In genomic region chr11:30265666-30266065, GRCm38 (mm10) we compare ENCODE assay signal across 8 mouse cellular contexts. TPM values are rescaled to one million over a fixed set of nuclear protein-coding genes. Genes with fewer than 3 reads are reported as not detected.
A peak's percentile ranks its signal among the peaks of the same experiment; 100 is the strongest.
DNase-seq lines count a peak whose midpoint lies in the region; ATAC-seq and TF ChIP-seq lines count a peak whose summit lies in the region.
"Had no signal": no experiment of that assay in that cellular context is flagged by ENCODE, and none has a peak within 500 bp of the region (broad histone marks: within the 10 kb centered on the region; RNA-seq: fewer than 3 reads in every experiment).

No protein-coding gene starts in this region.

- H3K36me3 ChIP-seq in liver, postnatal 0 days (replicated peaks; ENCODE audit: insufficient read depth, low read length) = no peaks in the 10 kb centered on the region
- no peaks in the 10 kb centered on the region for H3K36me3 ChIP-seq in forebrain, embryonic 12.5 days (replicated peaks)
- no peaks in the 10 kb centered on the region for H3K36me3 ChIP-seq in intestine, embryonic 16.5 days (ENCODE audit: control insufficient read depth, insufficient read depth, low read length)
- no peaks in the 10 kb centered on the region for H3K36me3 ChIP-seq in neural tube, embryonic 15.5 days

- H3K9me3 ChIP-seq in liver, postnatal 0 days (ENCODE audit: low read length) = no peaks in the 10 kb centered on the region
- no peaks in the 10 kb centered on the region for H3K9me3 ChIP-seq in forebrain, embryonic 12.5 days
- no peaks in the 10 kb centered on the region for H3K9me3 ChIP-seq in intestine, embryonic 16.5 days (ENCODE audit: control insufficient read depth, low read length)
- H3K9me3 ChIP-seq in neural tube, embryonic 15.5 days (replicated peaks) = no peaks in the 10 kb centered on the region

- no peak for DNase-seq in liver, postnatal 0 days
- DNase-seq in liver = no peak
- no peak for DNase-seq in cerebellum, postnatal 10 days
- DNase-seq: gastrocnemius, postnatal 14 days had no signal

- H3K4me3 ChIP-seq in liver, postnatal 0 days (ENCODE audit: low read depth, low read length) = 0 out of 2 replicates have a peak overlapping the region, but pooled peaks have one; percentile 8
- H3K4me3 ChIP-seq in forebrain, embryonic 12.5 days (replicated peaks) = peak overlapping the region; percentile 18
- peak overlapping the region; percentile 35 for H3K4me3 ChIP-seq in intestine, embryonic 16.5 days (ENCODE audit: low read length)
- peak overlapping the region; percentile 39 for H3K4me3 ChIP-seq in neural tube, embryonic 15.5 days (replicated peaks)

- no peaks in the 10 kb centered on the region; the same call in 1 of the 2 replicates for H3K4me1 ChIP-seq in liver, postnatal 0 days (ENCODE audit: insufficient read depth)
- H3K4me1 ChIP-seq in forebrain, embryonic 12.5 days = peaks cover 21% of the 10 kb centered on the region
- H3K4me1 ChIP-seq in intestine, embryonic 16.5 days (ENCODE audit: control insufficient read depth, insufficient read depth, low read length) = peaks cover 9% of the 10 kb centered on the region
- H3K4me1 ChIP-seq in neural tube, embryonic 15.5 days = peaks cover 39% of the 10 kb centered on the region

- TF ChIP-seq EP300 in liver, postnatal 0 days (IDR thresholded peaks at IDR 0.05; ENCODE audit: low read depth) = no peak

- peak overlapping the region; percentile 45; the same call in 1 of the 2 replicates for H3K4me2 ChIP-seq in liver, postnatal 0 days (ENCODE audit: low read depth, low read length)
- peak overlapping the region; percentile 41 for H3K4me2 ChIP-seq in forebrain, embryonic 12.5 days
- H3K4me2 ChIP-seq in intestine, embryonic 16.5 days (ENCODE audit: low read depth, low read length) = peak overlapping the region; percentile 44
- H3K4me2 ChIP-seq in neural tube, embryonic 15.5 days = peak overlapping the region; percentile 69

- H3K27me3 ChIP-seq in liver, postnatal 0 days (ENCODE audit: insufficient read depth, low read length) = peaks cover 36% of the 10 kb centered on the region
- peaks cover 15% of the 10 kb centered on the region for H3K27me3 ChIP-seq in forebrain, embryonic 12.5 days
- peaks cover 5% of the 10 kb centered on the region; the same call in 1 of the 2 replicates for H3K27me3 ChIP-seq in intestine, embryonic 16.5 days (replicated peaks; ENCODE audit: control insufficient read depth, insufficient read depth, low read length)
- no peaks in the 10 kb centered on the region for H3K27me3 ChIP-seq in neural tube, embryonic 15.5 days (replicated peaks)

- H3K9ac ChIP-seq in liver, postnatal 0 days (replicated peaks) = no peak overlapping the region
- 0 out of 2 replicates have a peak overlapping the region, but pooled peaks have one; percentile 7 for H3K9ac ChIP-seq in forebrain, embryonic 12.5 days
- H3K9ac ChIP-seq in intestine, embryonic 16.5 days (ENCODE audit: low read depth, low read length) = no peak overlapping the region
- H3K9ac ChIP-seq in neural tube, embryonic 15.5 days (replicated peaks) = peak overlapping the region; percentile 35

- no peak overlapping the region for H3K27ac ChIP-seq in liver, postnatal 0 days (ENCODE audit: low read depth)
- no peak overlapping the region for H3K27ac ChIP-seq in forebrain, embryonic 12.5 days
- H3K27ac ChIP-seq in intestine, embryonic 16.5 days (ENCODE audit: low read length) = no peak overlapping the region
- 0 out of 2 replicates have a peak overlapping the region, but pooled peaks have one; percentile 25 for H3K27ac ChIP-seq in neural tube, embryonic 15.5 days (replicated peaks)

- WGBS in liver, postnatal 0 days (ENCODE audit: insufficient replicate concordance) = 77% methylated on average over 2 of the region's 2 CpGs
- 85% methylated on average over 2 of the region's 2 CpGs for WGBS in forebrain, embryonic 12.5 days
- 69% methylated on average over 2 of the region's 2 CpGs for WGBS in intestine, embryonic 16.5 days
- 74% methylated on average over 2 of the region's 2 CpGs for WGBS in neural tube, embryonic 15.5 days

- no peak for TF ChIP-seq CTCF in liver, postnatal 0 days (IDR thresholded peaks at IDR 0.05; ENCODE audit: low read depth)

- ATAC-seq in liver, postnatal 0 days = no peak
- no peak for ATAC-seq in forebrain, embryonic 12.5 days (ENCODE audit: low FRiP score)
- no peak for ATAC-seq in intestine, embryonic 16.5 days
- ATAC-seq in neural tube, embryonic 15.5 days (ENCODE audit: low FRiP score) = no peak
- ATAC-seq in inflammation-experienced regulatory T-cells, adult 6 months = no peak

RNA-seq across cellular contexts. Expression of gene Sptbn1, which starts 2.3 kb away (rescaled TPM):
- polyA plus RNA-seq in liver, postnatal 0 days (2015; fragmentation: Nextera tagmentation; extraction: Ambion mirVana) = 18.9 and 19.2 TPM in 2 replicates
- polyA plus RNA-seq in forebrain, embryonic 12.5 days (2016; fragmentation: Nextera tagmentation; extraction: Ambion mirVana) = 84.4 and 85.9 TPM in 2 replicates
- 98.1 and 110 TPM in 2 replicates for polyA plus RNA-seq in intestine, embryonic 16.5 days (2015; fragmentation: Nextera tagmentation; extraction: Ambion mirVana)
- polyA plus RNA-seq in neural tube, embryonic 15.5 days (2015; fragmentation: Nextera tagmentation; extraction: Ambion mirVana) = 180 and 181 TPM in 2 replicates
- polyA plus RNA-seq in inflammation-experienced regulatory T-cells, adult 6 months (2017; shearing (Covaris generic)) = 100 to 1,000 TPM in 1 of 3 experiments, 10 to 100 TPM in 2; 72.4 to 101 (median 89.7) TPM

Comparison
In these comparisons a context has a peak if more than half of its experiments do, and no peak if none do; other contexts are left out.
1. H3K9ac ChIP-seq: peak in forebrain, embryonic 12.5 days (single experiment) and neural tube, embryonic 15.5 days (single experiment); none in liver, postnatal 0 days (single experiment) and intestine, embryonic 16.5 days (single experiment).
2. Peak in every context shown above with its lines, with median percentiles within 50 percentile points of each other: H3K4me2 ChIP-seq and H3K4me3 ChIP-seq.